Mouse (Mus musculus) lung, postnatal 0 days (tissue): ENCODE measurements around the gene Cyth1.

ENCODE experiments used
- CTCF ChIP-seq: IDR thresholded peaks from 2 replicates; pipeline ENCODE4 v1.5.1; 2016; ENCODE audit warnings: antibody characterized with exemption, mild to moderate bottlenecking
- EP300 ChIP-seq: IDR thresholded peaks from 2 replicates; pipeline ENCODE4 v1.6.1; 2016; ENCODE audit warnings: antibody characterized with exemption, mild to moderate bottlenecking, control low read depth

DNA sequence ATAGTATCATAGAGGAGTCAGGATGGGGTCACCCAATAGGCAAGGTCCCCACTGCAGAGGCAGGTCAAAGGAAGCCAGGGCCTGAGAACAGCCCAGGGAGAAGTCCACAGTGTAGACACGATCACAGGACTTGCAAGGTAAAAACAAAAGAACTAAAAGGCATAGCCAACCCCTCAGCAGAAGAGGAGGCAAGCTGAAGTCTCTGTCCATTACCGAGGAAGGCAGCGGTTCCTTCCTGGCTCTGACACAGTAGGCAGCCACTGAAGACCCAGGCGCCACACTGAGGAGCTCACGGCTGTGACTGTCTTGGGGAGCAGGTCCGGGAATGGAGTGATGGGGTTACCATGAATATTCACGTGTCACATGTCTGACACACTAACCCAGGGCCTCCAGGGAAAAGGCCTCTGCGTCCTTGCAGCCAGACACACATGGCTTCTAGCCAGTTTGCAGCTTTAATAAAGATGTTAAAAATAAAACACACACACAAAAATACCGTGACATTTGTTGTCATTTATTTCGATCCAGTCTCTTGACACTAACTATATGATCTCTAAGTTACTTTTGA, 51.5 kb downstream of the Cyth1 start:
- TF ChIP-seq EP300 (no peak), CTCF (no peak)
